Mouse (Mus musculus) T-cell, adult 2 months (primary cell): Measurements from ENCODE around the gene Gm8265.
"Not testable (repeated sequence)": the region's sequence is repeated elsewhere in the genome, so short reads cannot be mapped to it uniquely, and the experiment has no call there.

Source experiments
- DNase-seq: peaks from one replicate; pipeline ENCODE4 v3.0.0; 2022; ENCODE audit warnings: low spot score

The Gm8265 gene

DNA sequence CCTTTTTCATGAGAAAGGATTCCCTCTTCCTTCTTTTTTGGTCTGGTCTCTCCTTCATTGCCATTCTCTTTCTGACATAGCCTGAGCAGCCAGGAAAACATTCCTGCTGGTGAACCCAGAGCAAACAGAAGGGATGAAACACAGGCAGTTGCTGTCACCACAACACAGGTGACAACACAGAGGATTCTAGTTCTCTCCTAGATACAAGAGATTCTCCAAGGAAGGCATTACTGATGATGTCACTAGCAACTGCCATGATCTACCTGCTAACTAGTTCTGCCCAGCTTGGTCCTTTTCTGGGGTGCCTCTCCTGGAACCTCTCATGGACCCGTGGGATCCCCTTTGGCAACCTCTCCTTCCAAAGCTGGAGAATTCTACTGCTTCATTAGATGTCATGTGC lies at the start of gene Gm8265:
TSS of gene Gm8265 (minus strand) at position 101 of the 400 bp plus-strand sequence.
- DNase-seq = not testable (repeated sequence)
